Mouse (Mus musculus): ENCODE data around the gene Shb. TPM values are rescaled to one million over a fixed set of nuclear protein-coding genes. Genes with fewer than 3 reads are reported as not detected.

Gene Shb
- polyA plus RNA-seq, 2 experiments, result 5.0 to 8.8 TPM

DNA sequence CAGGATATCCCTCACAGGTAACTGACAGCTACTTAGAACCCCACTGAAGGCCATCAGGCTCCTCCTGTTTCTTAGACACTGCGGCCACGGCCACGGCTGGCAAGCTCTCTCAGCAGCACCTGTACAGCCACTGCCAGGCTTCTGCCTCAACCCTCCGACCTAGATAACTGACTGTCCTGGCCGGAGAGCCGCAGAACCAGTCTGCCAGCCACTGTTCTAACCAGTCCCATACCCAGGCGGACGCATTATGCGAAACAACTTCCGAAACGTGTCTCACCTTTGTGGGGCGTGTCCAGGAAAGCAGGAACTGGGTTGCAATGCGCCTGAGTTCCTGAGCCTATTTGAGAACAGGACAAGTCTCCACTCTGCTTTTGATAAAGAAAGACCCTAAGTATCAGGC is 50.0 kb downstream of the Shb start:
- WGBS (ENCODE audit: insufficient replicate concordance), result 85% methylated on average over 13 of the region's 13 CpGs
- Histone ChIP-seq H3K4me2 (ENCODE audit: low read depth) (peak overlapping the region; percentile 72), H3K4me3 (ENCODE audit: insufficient read depth in 1 of 2, low read depth in 2 of 2, low read length in 2 of 2) (no peak overlapping the region)

DNA sequence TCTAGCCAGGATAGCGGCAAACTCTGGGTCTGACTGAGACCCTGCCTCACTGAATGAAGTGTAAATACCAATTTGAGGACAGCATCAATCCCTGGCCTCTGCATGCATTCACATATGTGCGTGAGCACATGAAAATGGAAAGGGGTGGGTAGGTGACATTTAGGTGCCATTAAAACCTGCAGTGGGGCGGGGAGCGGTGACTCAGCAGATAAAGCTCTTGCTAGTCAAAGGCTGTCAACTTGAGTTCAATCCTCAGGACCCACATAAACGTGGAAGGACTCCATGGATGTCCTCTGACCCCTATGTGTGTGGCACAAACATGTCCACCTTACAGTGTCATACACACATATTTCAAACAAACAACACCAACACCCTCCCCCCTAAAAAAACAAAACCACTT is 50.8 kb downstream of the Shb start:
- 56% methylated on average over 5 of the region's 5 CpGs for WGBS (ENCODE audit: insufficient replicate concordance)
- DNase-seq (ENCODE audit: low read depth in 3 of 3, low spot score in 3 of 3) (peak; percentile 60 to 66 (median 61)), ATAC-seq (ENCODE audit: insufficient read depth) (no peak)
- no peak overlapping the region for H3K4me3 ChIP-seq (ENCODE audit: insufficient read depth in 1 of 2, low read depth in 2 of 2, low read length in 2 of 2)
- H3K9me3 ChIP-seq (ENCODE audit: control insufficient read depth, low read length), result no peaks in the 10 kb centered on the region
- H3K27ac ChIP-seq, result peak overlapping the region; percentile 99
- no peak for TF ChIP-seq CTCF (IDR thresholded peaks at IDR 0.05; ENCODE audit: low read depth)
- H3K27me3 ChIP-seq (ENCODE audit: control insufficient read depth, insufficient read depth, low read length), result no peaks in the 10 kb centered on the region
- H3K9ac ChIP-seq (replicated peaks), result peak overlapping the region; percentile 15; the same call in 1 of the 2 replicates
- peaks cover 64 to 66% of the 10 kb centered on the region in 2 experiments for H3K4me1 ChIP-seq (replicated peaks; ENCODE audit: control insufficient read depth in 2 of 2, insufficient read depth in 2 of 2, low read length in 1 of 2)
- no peaks in the 10 kb centered on the region; the same call in 1 of the 2 replicates for H3K36me3 ChIP-seq (replicated peaks; ENCODE audit: control insufficient read depth, insufficient read depth, low read depth)
- peak overlapping the region; percentile 25 for H3K4me2 ChIP-seq (ENCODE audit: low read depth)

More for the DNA sequence above, 50.0 kb downstream of the Shb start:
- no peak for TF ChIP-seq EP300 (IDR thresholded peaks at IDR 0.05; ENCODE audit: low read depth)
- no peak for TF ChIP-seq CTCF (IDR thresholded peaks at IDR 0.05; ENCODE audit: low read depth)
- H3K9ac ChIP-seq (replicated peaks), result peak overlapping the region; percentile 15; the same call in 1 of the 2 replicates
- no peaks in the 10 kb centered on the region; the same call in 1 of the 2 replicates for H3K36me3 ChIP-seq (replicated peaks; ENCODE audit: control insufficient read depth, insufficient read depth, low read depth)
- peak overlapping the region; percentile 99 for H3K27ac ChIP-seq
- H3K9me3 ChIP-seq (ENCODE audit: control insufficient read depth, low read length), result no peaks in the 10 kb centered on the region
- peaks cover 58 to 60% of the 10 kb centered on the region in 2 experiments for H3K4me1 ChIP-seq (replicated peaks; ENCODE audit: control insufficient read depth in 2 of 2, insufficient read depth in 2 of 2, low read length in 1 of 2)
- ATAC-seq (ENCODE audit: insufficient read depth) (no peak), DNase-seq (ENCODE audit: low read depth in 3 of 3, low spot score in 3 of 3) (no peak)
- H3K27me3 ChIP-seq (ENCODE audit: control insufficient read depth, insufficient read depth, low read length), result no peaks in the 10 kb centered on the region

DNA sequence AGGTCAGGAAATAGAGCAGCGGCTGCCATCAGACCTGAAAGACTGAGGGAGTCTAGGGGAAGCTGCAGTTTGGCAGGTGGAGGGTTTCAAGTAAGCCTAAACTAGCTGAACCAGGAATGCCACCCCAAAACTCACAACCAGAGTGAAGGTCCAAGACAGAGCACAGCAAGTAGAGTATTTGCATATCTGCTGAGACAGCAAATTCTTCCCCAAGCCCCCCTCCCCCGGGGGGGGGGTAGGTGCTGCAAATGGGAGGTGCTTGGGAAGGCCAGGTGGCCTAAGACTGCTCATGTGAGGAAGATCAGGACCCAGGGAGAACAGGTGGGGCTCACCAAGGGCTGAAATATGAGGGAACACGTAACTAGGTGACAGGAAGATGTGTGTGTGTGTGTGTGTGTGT is 51.7 kb downstream of the Shb start:
- Histone ChIP-seq H3K4me2 (ENCODE audit: low read depth) (no peak overlapping the region), H3K9me3 (ENCODE audit: control insufficient read depth, low read length) (no peaks in the 10 kb centered on the region), H3K9ac (replicated peaks) (0 out of 2 replicates have a peak overlapping the region, but pooled peaks have one; percentile 7), H3K36me3 (replicated peaks; ENCODE audit: control insufficient read depth, insufficient read depth, low read depth) (no peaks in the 10 kb centered on the region; the same call in 1 of the 2 replicates), H3K27ac (peak overlapping the region; percentile 23; the same call in 1 of the 2 replicates), H3K27me3 (ENCODE audit: control insufficient read depth, insufficient read depth, low read length) (no peaks in the 10 kb centered on the region), H3K4me1 (replicated peaks; ENCODE audit: control insufficient read depth in 2 of 2, insufficient read depth in 2 of 2, low read length in 1 of 2) (peaks cover 62 to 64% of the 10 kb centered on the region in 2 experiments), H3K4me3 (ENCODE audit: insufficient read depth in 1 of 2, low read depth in 2 of 2, low read length in 2 of 2) (no peak overlapping the region)
- WGBS (ENCODE audit: insufficient replicate concordance), result 57% methylated on average over 3 of the region's 3 CpGs
- ATAC-seq (ENCODE audit: insufficient read depth) (no peak), DNase-seq (ENCODE audit: low read depth in 3 of 3, low spot score in 3 of 3) (no peak)
- TF ChIP-seq CTCF (IDR thresholded peaks at IDR 0.05; ENCODE audit: low read depth) (no peak), EP300 (IDR thresholded peaks at IDR 0.05; ENCODE audit: low read depth) (no peak)

DNA sequence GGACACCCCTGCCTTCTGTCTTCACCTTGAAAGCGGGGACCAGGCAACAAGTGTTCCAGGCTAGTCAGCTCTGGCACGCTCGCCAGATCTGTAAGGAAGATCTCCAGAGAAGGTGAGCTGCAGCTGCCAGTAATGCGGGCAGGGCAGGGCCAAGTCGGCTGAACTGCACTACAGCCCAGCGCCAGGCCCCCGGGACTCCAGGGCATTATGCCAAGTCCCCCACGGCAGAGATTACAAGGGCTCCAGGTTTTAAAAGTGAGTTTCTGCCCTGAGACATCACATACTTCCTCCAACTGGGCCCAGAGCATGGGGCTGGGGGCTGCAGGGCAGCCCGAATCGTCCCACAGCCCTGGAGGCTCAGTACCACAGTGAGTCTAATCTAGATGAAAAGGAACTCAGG is 52.8 kb downstream of the Shb start:
- no peak overlapping the region for H3K4me3 ChIP-seq (ENCODE audit: insufficient read depth in 1 of 2, low read depth in 2 of 2, low read length in 2 of 2)
- H3K9me3 ChIP-seq (ENCODE audit: control insufficient read depth, low read length), result no peaks in the 10 kb centered on the region
- no peak overlapping the region for H3K4me2 ChIP-seq (ENCODE audit: low read depth)
- H3K27ac ChIP-seq, result no peak overlapping the region
- H3K27me3 ChIP-seq (ENCODE audit: control insufficient read depth, insufficient read depth, low read length), result no peaks in the 10 kb centered on the region
- H3K36me3 ChIP-seq (replicated peaks; ENCODE audit: control insufficient read depth, insufficient read depth, low read depth), result no peaks in the 10 kb centered on the region
- no peak overlapping the region for H3K9ac ChIP-seq (replicated peaks)
- DNase-seq (ENCODE audit: low read depth in 3 of 3, low spot score in 3 of 3) (no peak), ATAC-seq (ENCODE audit: insufficient read depth) (no peak)
- peaks cover 50 to 61% of the 10 kb centered on the region in 2 experiments for H3K4me1 ChIP-seq (replicated peaks; ENCODE audit: control insufficient read depth in 2 of 2, insufficient read depth in 2 of 2, low read length in 1 of 2)
- no peak for TF ChIP-seq EP300 (IDR thresholded peaks at IDR 0.05; ENCODE audit: low read depth)
- TF ChIP-seq CTCF (IDR thresholded peaks at IDR 0.05; ENCODE audit: low read depth), result no peak
- WGBS (ENCODE audit: insufficient replicate concordance), result 80% methylated on average over 10 of the region's 10 CpGs

DNA sequence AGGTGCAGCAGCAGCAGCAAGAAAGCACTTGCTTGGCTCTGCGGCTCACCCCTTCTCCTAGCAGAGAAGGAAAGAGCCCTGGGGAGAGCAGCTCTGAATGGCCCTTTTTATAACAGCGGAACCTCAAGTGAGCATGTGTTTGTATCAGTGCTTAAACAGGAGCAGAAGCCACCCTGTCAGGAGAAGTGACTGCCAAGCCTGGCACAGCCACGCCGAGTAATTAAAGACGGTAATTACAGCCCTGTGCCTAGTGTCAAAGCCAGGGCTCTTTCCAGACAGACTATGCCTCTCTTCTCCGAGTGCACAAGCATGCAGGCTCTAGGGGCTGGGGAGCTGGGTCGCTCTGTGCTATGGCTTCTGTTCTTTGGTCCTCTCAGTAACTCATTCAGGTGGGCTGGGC is 54.1 kb downstream of the Shb start:
- Histone ChIP-seq H3K4me2 (ENCODE audit: low read depth) (no peak overlapping the region), H3K27me3 (ENCODE audit: control insufficient read depth, insufficient read depth, low read length) (no peaks in the 10 kb centered on the region), H3K9me3 (ENCODE audit: control insufficient read depth, low read length) (no peaks in the 10 kb centered on the region), H3K4me1 (replicated peaks; ENCODE audit: control insufficient read depth in 2 of 2, insufficient read depth in 2 of 2, low read length in 1 of 2) (peaks cover 39 to 55% of the 10 kb centered on the region in 2 experiments), H3K9ac (replicated peaks) (no peak overlapping the region; the same call in 1 of the 2 replicates), H3K36me3 (replicated peaks; ENCODE audit: control insufficient read depth, insufficient read depth, low read depth) (no peaks in the 10 kb centered on the region), H3K27ac (no peak overlapping the region), H3K4me3 (ENCODE audit: insufficient read depth in 1 of 2, low read depth in 2 of 2, low read length in 2 of 2) (no peak overlapping the region)
- WGBS (ENCODE audit: insufficient replicate concordance), result 85% methylated on average over 7 of the region's 7 CpGs
- TF ChIP-seq CTCF (IDR thresholded peaks at IDR 0.05; ENCODE audit: low read depth), result no peak
- no peak for TF ChIP-seq EP300 (IDR thresholded peaks at IDR 0.05; ENCODE audit: low read depth)
- ATAC-seq (ENCODE audit: insufficient read depth) (no peak), DNase-seq (ENCODE audit: low read depth in 3 of 3, low spot score in 3 of 3) (no peak)
